Mouse (Mus musculus) lung, adult 2 months (tissue): ENCODE measurements around the gene Vmn2r99.

ENCODE experiments used
- CTCF ChIP-seq: fragments of 200-500 bp; IDR thresholded peaks from 2 replicates; pipeline ENCODE4 v1.5.1; 2011; ENCODE audit warnings: mild to moderate bottlenecking, low read length, control low read depth; ENCODE audit not compliant: insufficient read depth
- POLR2A ChIP-seq: fragments of 200-500 bp; IDR thresholded peaks from 2 replicates; pipeline ENCODE4 v1.6.1; 2011; ENCODE audit warnings: low read depth, mild to moderate bottlenecking, control low read depth, low read length, borderline replicate concordance; ENCODE audit errors: extremely low read depth

- no peak for TF ChIP-seq CTCF
- TF ChIP-seq POLR2A = no peak
These were observed at the start of gene Vmn2r99 for GRCm38 (mm10) chr17:19361649-19362048.
